Mouse (Mus musculus) cerebral cortex, adult 2 months (tissue): Measurements from ENCODE around the gene Mmgt2.

Experiments
- WGBS: fragments of 180-500 bp; shearing (Covaris S2); methylation state at CpG from one replicate; pipeline ENCODE4 v1.1.7; 2018; 5-methylcytosine and 5-hydroxymethylcytosine counted together

Gene Mmgt2

DNA sequence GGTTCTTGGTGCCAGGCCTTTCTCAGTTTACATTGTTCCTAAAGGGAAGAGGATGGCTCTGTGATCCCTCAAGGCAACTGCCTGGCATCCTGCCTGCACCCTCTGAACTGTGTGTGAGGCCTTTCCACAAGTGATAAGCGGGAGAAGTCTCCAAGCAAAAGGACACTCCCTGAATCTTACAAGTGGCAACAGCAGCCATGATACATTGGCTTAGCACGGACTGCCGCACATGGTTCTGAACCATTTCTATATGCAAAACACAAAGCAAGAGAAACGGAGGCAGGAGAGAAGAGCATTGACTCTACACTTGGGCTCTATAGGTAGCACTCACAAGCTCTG lies 3.2 kb upstream of the Mmgt2 start:
- WGBS, result 78% methylated on average over 4 of the region's 4 CpGs

DNA sequence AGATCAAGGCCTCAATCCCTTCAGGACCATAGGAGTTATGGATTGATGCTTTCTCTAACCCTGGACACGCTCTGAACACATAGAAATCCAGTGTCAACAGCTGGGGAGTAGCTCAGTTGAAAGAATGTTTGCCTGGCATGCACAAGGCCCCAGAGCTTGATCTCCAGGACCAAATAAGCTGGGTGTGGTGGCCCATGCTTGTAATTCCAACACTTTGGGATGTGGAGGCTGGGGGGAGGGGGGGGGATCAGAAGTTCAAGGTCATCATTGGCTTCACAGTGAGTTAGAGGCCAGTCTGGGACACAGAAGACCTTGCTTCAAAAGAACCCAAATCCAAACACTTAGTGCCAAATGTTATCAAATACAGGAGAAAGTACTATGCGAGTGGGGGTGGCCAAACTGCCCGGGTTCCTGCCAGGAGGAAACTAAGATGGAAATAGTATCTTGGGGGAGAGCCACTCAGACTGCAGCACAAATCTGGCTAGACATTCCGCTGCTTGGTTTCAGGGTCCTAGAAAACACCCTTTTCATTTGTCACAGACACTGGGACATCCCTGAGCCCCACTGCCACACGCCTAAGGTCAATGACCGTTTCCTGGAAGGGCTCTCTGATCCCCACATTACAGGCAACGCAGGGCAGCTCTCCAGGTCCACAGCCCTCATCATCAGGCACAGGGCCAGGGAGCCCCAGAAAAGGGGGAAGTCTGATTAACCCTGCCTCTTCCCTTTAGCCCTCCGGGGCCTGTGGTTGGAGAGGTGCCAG lies 2.6 kb upstream of the Mmgt2 start:
- 20% methylated on average over 8 of the region's 8 CpGs for WGBS

DNA sequence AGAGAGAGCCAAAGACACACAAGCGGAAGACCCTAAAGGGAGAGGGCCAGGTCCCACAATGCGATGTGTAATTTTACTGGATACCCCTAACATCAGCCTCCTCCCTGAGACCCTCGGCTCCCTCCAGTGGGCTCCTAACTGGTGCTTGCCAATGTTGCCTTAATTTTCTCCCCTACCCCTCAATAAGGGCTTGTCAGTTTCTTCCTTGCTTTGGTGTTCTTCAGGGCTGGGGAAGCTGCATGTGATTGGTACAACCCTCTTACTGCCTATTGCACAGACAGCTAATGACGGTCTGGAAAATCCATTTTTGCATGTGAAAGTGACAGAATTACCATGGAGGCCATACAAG lies 2.0 kb upstream of the Mmgt2 start:
- WGBS, result 28% methylated on average over 4 of the region's 4 CpGs

DNA sequence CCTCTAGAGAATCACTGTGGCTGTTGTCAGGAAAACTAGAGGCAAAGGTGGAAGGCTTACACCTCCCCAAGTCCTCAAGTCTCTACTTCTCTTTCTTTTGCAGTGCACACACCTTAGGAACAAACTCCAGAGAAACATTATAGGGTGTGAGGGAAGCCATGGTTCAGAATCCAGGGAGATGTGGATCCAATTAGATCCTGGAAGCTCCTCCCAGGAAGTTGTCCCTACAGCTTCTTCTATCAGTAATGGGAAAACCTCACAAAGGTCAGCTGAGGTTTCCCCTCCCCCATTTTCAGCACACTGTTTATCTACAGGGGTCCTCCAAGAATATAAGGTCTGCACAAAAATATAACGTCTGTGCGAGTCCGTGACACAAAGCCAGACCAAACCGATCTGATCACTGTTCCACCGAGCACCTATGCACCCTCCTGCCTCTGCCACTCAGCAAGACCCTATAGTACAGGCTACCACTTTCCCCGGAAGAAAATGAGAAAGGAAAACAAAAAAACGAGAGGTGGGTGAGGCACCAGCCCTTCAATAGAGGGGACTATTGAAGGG lies 1.4 kb upstream of the Mmgt2 start:
- 43% methylated on average over 7 of the region's 7 CpGs for WGBS

DNA sequence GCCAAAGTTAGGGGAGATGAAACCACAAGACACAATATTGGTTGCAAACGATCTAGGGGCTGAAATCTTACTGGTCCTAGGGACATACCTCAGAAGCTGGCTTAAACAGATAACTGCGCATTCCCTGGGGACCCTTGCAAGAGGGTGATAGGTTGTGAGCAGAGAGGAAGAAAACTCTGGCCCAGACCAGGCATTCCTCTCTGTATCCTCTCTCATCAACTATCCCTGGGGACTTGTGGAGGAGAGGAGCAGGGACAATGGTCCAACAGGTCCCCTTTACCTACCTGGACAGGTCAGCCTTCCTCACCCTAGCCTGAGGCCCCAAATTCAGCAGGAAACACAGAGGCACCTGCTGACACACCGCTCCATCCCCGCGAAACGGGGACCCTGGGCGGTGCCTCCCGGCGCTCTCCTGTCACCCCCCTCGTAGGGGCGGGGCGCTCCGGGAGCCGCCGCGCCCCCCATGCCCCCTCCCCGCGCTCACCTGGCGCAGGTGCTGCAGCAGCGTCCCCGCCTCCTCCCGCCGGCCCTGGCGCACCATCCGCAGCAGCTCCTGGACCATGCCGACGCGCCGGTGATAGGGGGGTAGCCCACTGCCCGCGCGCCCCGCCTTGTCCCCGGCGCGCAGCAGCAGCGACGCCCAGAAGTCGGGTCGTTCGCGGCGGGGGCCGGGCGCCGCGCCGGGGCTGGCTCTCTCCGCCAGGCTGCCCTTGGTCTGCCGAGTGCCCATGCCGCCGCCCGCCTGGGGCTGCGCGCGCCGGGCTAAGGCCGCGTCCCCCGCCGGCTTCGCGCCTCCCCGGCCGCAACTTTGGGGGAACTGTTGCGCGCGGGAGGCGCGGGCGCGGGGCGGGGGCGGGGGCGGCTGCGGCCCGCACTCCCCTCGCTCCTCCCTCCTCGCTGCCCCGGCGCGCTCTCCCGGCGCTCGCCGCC lies 538 bp upstream of the Mmgt2 start, which contains the start of gene Lrrc75a:
Gene Lrrc75a (minus strand): TSS at position 863 of the 930 bp plus-strand sequence.
- WGBS, result 1% methylated on average over 68 of the region's 86 CpGs

DNA sequence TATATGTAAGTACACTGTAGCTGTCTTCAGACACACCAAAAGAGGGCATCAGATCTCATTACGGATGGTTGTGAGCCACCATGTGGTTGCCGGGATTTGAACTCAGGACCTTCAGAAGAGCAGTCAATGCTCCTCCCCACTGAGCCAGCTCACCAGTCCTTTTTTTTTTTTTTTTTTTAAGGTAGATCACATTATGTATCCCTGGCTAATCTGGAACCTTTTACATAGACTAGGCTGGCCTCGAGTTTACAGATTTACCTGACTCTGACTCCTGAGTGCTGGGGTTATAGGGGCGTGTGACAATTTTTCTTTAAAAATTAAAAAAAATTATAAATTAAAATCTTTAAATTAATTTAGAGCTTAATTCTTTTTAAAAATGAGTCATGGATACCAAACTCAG lies 1.3 kb downstream of the Mmgt2 start:
- WGBS, result 90% methylated on average over 4 of the region's 4 CpGs

DNA sequence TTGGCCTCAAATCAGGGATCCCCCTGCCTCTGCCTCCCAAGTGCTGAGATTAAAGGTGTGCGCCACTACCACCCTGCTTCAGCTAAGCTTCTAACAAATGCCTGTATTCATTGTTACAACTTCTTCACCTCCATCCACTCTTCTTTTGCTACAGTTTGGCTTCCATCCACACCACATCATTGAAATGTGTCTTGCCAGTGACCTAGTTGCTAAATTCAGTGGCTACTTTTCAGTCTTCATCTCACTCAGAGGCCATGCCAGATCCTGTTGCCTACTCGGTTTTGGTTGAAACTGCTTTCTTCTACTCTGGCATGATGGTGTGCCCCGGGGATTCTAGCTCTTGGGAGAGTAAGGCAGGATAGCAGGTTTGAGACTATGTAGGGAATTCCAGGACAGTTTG lies 3.1 kb downstream of the Mmgt2 start:
- 61% methylated on average over 3 of the region's 3 CpGs for WGBS

DNA sequence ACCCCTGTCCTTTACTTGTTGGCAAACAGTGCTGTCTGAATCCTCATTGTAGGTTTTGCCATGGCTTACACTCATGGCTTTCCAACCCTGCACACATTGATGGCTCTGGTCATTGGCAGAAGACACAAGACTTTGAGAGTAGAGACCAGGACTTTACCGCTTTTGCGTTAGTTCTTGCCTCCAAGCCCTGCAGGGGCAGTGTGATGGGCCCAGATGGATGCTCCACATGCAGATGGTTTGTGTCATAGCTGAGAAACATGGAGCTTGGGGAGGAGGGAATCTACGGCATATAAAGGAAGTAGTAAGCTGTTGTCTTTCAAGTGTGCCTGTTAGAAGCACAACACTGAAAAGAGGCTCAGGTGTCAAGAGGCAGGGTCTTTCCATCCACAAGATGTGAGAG lies 3.6 kb downstream of the Mmgt2 start:
- WGBS, result 70% methylated on average over 3 of the region's 3 CpGs

DNA sequence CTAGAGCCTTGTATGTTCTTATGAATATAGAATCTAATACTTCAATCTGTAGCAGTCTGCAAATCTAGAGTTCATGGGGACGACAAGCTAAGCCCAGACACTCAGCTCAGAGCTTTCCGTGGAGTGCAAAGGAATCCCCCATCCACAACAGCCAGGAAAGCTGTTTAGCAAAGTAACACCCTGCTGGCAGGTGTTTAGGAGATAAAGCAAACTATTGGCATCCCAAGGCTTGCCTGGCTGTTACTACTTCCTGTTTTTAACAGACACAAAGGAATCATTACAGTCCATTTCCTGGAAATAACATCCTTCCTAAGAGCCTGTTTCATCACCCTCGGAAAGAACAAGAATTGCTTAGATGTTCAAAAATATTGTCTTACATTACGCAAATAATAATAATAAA lies 12.4 kb downstream of the Mmgt2 start:
- 64% methylated on average over 4 of the region's 4 CpGs for WGBS

DNA sequence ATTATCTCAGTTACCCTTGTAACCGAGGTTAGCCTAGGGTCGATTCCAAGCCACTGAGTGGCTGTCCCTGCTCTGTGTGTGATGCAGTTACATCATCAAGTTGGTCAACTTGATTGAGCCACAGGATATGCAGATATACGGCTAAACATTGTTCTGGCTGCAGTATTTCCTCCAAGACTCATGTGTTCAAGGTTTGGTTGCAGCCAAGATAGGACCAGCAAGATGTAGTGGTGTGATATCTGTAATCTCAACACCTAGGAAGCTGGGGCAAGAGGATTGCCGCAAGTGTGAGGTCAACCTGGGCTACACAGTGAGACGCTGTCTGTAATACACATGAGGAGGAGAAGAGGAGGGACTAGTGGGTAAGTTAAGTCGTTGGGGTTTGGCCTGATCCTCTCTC lies 15.8 kb downstream of the Mmgt2 start:
- 91% methylated on average over 6 of the region's 6 CpGs for WGBS

DNA sequence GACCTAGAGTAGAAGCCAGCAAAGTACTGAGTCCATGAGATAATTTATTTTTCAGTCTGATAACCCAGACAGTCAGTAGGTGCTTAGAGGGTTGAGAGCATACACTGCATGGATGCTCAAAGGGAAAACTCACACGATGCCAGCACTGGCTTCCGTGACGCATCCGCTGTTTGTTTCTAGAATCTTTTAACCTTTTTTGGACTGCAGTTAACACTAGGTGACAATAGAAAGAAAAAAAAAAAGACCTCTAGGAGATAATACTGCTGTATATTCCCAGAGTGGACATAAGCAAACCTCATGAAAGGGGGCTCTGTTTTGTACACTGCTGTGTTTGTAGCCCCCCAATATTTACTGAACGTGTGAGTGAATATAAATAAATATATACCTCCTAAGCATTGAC lies 20.5 kb downstream of the Mmgt2 start:
- 53% methylated on average over 5 of the region's 5 CpGs for whole genome bisulfite sequencing

DNA sequence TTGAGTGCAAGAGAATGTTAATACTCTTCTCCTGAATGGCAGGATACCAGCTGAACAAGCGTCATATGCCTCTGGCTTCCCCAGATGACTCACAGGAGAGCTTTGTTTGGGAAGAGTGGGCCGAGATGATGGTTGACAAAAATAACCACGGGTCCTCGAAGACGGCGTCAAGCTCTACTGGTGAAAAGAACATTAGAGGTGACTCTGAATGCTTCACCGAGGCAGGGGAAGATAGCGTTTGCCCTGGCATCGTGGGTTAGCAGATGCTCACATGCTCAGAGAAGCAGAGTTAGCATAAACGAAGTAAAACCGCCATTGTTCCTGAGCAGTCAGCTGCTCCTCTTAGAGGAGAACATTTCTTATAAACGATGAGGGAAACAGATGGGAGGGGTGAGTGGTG lies 21.0 kb downstream of the Mmgt2 start:
- WGBS, result 13% methylated on average over 12 of the region's 12 CpGs

DNA sequence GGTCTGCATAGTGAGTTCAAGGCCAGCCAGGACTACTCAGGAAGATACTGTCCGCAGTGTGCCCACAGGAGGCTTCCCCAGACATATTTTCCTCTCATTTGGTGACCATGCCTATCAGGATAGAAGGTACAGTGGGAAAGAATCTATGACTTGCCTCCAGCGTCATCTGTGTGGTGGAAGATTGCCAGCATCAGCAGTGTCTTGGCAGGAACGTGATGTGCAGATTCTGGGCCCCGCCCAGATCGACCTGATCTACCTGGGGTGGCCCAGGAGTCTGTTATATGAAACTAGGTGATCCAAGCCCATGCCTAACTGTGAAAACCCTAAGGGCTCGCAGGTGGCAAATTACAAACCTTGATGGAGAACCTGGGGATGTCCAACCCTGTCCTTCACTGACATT lies 21.5 kb downstream of the Mmgt2 start:
- WGBS, result 69% methylated on average over 6 of the region's 6 CpGs

DNA sequence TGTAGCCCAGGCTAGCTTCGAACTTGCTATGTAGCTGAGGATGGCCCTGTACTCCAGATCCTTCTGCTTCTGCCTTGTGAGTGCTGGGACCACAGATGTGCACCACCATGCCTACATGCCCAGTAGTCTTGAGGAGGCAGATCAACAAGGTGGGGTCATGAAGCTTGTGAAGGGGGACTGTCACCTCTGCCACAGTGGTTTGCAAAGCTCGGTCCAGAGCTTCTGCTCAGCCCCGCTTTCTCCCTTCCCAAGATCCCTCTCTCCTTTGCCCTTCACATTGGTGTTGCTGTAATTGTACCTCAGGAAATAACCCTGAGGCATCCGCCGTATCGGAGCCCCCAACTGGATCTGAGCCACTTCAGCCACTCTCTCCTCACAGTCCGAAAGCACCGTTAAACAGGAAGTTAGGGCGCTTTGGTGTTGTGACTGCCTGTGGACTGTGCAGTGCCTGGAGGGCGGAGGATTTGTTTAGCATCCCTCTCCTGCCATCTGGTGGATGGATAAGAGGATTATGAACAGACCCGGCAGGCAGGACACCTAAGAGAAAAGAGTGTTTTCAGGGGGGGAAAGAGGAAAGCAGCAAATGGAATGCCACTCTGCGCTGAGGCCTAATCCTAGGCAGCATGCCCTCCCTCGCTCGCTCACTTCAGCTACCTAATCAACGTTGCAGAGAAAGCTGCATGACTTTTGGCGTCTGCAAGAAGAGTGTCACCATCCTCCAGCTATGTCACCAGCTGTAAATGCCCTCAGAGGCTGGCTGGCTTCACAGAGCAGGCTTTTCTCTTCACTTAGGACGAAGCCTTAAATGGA lies 27.2 kb downstream of the Mmgt2 start:
- WGBS, result 17% methylated on average over 17 of the region's 17 CpGs

DNA sequence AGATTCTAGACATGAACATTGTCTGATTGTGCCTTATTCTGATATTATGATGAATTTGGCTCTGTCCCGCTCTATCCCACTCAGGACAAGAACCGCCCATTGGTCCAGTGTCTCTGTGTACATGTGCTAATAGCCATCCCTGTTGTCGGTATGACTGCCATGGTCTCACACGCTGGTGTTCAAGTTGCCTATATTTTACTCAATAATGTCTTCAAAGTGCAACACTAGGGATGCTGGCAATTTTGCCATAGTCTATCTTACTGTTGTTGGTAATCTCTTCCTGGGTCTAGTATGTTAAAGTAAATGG lies 27.8 kb downstream of the Mmgt2 start:
- WGBS, result 96% methylated on average over 4 of the region's 4 CpGs

DNA sequence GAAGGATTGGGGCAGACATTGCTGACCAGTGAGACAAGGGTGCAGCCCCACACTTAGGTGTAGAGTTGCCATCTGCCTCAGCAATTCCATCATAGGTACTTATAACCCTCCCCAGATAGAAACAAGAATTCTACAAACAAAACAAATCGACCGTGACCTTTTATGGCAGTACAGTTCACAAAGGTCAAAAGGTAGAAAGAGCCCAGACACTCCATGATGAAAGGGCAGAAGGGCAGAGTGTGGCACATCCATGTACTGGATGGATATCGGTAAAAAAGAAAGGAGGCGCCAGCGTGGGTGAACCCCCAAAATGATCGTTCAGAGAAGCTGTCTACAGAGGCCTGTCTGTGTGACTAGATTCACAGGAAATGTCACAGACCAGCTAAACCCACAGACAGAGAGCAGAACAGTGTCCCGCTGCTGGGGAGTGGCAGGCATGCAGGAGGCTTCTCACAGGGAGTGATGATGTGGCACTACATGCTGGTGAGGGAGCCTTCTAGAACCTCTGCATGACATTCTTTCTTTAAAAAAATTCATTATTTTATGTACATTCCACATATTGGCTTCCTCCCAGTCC lies 30.4 kb downstream of the Mmgt2 start:
- 93% methylated on average over 7 of the region's 7 CpGs for WGBS

DNA sequence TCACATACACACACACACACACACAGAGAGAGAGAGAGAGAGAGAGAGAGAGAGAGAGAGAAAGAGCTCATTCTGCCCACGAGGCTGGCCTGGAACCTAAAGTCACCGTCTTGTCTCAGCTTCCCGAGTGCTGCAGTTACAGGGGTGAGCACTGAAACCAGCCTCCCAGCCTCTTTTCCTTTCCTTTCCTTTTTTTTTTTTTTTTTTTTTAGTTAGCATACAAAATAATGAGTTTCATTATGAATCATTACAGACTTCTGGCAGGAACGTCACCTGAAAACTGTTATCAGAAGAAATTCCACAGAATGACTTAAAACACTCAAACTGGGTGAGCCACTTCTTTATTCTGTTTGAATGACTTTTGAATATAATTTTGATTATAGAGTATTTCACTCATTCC lies 31.5 kb downstream of the Mmgt2 start:
- 78% methylated on average over 4 of the region's 4 CpGs for WGBS

DNA sequence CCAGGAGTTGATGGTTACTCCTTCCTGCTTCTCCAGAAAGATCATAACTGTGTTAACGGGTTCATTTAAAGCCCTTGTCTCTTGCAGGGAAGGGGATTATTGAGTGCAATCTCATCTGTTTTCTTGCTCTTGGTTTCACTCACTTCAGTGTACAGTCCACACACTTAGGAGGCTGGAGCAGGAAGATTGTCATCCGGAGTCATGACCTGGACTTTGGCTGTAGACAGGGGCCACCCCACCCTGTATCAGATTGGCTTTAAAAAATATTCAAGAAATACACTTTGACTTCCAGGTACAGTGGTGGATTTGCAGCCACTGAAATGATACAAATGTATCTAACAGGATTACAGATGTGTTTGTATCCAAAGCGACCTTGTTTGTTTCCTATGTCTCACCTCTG lies 43.1 kb downstream of the Mmgt2 start:
- WGBS, result 92% methylated on average over 3 of the region's 3 CpGs

DNA sequence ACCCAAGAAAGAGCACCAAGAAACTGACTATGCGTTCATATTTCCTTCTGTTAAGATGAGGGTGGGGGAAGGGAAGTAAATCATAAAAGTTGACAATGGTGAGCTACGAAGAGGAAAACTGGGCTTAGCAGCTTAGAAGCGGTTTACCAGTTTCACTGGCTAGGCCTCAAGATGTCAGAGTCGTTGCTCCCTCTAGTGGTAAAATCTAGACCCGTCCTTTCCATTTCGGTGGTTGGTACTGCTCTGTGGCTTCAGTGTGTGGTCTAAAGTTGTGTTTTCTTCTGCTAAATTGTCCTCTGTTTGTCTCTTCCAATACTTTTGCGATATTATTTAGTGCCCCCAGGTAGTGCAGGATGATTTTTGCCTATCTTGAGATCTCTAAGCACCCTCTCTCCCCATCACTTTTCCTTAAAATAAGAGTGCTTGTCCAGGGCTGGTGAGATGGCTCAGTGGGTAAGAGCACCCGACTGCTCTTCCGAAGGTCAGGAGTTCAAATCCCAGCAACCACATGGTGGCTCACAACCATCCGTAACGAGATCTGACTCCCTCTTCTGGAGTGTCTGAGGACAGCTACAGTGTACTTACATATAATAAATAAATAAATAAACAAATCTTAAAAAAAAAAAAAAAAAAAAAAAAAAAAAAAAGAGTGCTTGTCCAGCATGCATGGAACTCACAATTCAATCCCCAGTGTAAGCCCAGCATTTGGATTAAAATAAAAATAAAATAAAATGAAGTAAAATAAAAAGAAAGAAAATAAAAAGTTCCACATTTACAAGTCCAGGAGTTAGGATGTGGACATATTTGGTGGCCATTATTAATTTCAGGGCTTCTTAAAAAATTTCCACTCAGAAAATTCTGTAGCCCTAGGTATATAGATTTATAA lies 45.1 kb downstream of the Mmgt2 start:
- WGBS, result 17% methylated on average over 11 of the region's 11 CpGs

DNA sequence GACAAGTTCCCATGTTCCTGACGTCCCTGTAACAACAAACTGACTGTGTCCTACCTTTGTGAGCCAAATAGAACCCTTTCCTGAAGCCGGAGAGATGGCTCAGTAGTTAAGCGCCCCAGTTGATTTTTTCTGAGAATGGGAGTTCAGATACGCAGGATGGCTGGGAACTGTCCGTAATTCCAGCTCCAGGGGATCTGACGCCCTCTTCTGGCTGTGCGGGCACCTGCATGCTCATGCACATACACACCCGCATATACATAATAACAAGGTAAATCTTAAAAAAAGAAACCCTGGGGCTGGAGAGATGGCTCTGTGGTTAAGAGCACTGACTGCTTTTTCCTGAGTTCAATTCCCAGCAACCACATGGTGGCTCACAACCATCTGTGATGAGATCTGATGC lies 46.7 kb downstream of the Mmgt2 start:
- 96% methylated on average over 8 of the region's 8 CpGs for WGBS

DNA sequence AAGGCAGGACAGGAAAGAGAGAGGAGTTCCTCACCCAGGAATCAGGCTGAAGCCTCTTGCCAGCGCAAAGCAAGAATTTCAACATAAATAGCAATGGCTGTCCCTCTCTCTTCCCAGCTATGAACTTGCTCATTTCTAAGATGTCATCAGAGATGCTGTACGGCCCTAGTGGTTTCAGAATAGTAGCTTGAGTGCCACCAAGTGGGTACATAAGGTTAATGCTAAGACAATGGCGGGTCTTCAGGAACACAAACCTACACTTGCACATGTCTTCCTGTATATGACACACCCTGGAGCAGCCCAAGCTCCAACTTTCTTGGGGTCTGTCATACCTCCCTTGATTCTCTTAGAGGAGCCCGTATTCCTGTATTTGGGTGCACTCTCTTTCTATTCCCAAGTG lies 51.3 kb downstream of the Mmgt2 start:
- WGBS, result 75% methylated on average over 4 of the region's 4 CpGs
